Mouse (Mus musculus) bone marrow macrophage, adult 2 months (primary cell): Measurements from ENCODE around the gene Thnsl2. TPM values are rescaled to one million over a fixed set of nuclear protein-coding genes. Genes with fewer than 3 reads are reported as not detected.
A peak's percentile ranks its signal among the peaks of the same experiment; 100 is the strongest.

Source experiments
- H3K27ac ChIP-seq: 2 replicates; pipeline ENCODE4 v1.5.1; 2012; ENCODE audit warnings: low read depth, low read length; ENCODE audit not compliant: insufficient read depth
- H3K4me1 ChIP-seq: 2 replicates; pipeline ENCODE4 v1.6.1; 2012; ENCODE audit warnings: low read length; ENCODE audit not compliant: control insufficient read depth, insufficient read depth
- H3K4me3 ChIP-seq: 2 replicates; pipeline ENCODE4 v1.5.1; 2012; ENCODE audit warnings: mild to moderate bottlenecking, low read length, moderate library complexity; ENCODE audit not compliant: insufficient read depth
- CTCF ChIP-seq: IDR thresholded peaks from 2 replicates; pipeline ENCODE4 v1.5.1; 2012; ENCODE audit warnings: low read depth, mild to moderate bottlenecking, low read length, moderate library complexity
- POLR2A ChIP-seq: IDR thresholded peaks from 2 replicates; pipeline ENCODE4 v1.6.1; 2012; ENCODE audit warnings: mild to moderate bottlenecking, low read depth, low read length, borderline replicate concordance
- polyA plus RNA-seq: library from polyadenylated mRNA; stranded (reverse); fragments of >200 nt; gene quantifications from 2 replicates; pipeline ENCODE4 v1.2.4, GENCODE M21; 2012; ENCODE audit not compliant: missing spikeins, insufficient read depth, insufficient read length

Thnsl2 gene
- polyA plus RNA-seq: not detected in 2 replicates

DNA sequence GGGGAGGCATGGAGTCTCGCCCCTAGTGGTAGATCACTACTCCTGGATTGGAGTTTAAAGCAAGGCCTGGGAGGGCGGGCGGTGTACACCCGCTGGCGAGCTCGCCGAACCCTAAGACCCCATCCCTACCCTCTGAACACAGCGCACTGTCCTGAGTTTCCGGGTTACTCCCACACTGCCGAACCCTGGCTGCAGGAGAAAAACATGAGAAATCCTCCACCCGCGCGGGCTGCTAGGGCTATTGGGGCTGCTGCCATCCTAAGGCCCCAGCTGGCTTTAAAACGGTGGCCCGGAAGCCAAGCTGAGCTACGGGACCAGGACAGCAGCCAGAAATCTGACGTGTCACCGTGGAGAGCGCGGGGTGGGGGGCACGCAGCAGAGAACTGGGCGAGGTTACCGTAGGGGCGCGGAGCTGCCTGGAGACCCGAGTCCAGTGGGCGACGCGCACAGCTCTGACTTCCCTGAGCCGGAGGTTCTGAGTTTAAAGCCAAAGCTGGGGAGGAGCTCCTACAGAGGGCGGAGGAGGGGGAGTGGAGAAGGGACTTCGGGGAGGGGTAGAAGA is at the start of gene Thnsl2:
Gene Thnsl2 (minus strand): TSS at position 546 of the 562 bp plus-strand sequence.
- H3K4me1 ChIP-seq: no peaks in the 10 kb centered on the region
- no peak within 1 kb of the TSS for H3K27ac ChIP-seq
- H3K4me3 ChIP-seq: peak within 1 kb of the TSS; percentile 63
- TF ChIP-seq CTCF: no peak
- no peak for TF ChIP-seq POLR2A

DNA sequence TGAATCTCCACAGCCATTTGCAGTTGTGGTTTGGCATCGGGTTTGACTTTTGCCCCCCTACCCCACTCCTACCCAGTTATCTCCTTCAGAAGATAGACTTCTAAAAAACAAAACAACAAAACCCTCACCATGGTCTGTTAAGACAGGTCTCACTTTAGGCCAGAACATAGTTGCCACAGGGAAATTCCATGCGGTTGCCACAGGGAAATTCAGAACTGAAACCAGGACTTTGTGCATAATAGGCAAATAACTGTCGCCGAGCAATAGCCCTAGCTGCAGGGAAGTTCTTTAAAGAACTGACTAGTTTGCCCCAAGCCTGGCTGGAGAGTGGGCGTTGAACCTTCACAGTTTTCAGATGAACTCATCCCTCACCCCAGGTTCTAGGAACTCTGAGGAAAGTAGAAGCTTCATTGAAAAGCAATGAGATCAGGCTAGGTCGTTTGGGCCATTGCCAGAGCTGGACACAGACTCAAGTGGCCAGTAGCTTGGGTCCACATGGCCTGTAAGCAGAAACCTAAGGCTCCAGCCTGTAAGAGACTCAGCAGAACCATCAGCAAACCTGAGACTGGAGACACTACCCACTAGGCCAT is 49.0 kb upstream of the Thnsl2 start:
- Histone ChIP-seq H3K4me3 (no peak overlapping the region), H3K4me1 (peaks cover 24% of the 10 kb centered on the region), H3K27ac (peak overlapping the region; percentile 22)
- no peak for TF ChIP-seq POLR2A
- no peak for TF ChIP-seq CTCF

DNA sequence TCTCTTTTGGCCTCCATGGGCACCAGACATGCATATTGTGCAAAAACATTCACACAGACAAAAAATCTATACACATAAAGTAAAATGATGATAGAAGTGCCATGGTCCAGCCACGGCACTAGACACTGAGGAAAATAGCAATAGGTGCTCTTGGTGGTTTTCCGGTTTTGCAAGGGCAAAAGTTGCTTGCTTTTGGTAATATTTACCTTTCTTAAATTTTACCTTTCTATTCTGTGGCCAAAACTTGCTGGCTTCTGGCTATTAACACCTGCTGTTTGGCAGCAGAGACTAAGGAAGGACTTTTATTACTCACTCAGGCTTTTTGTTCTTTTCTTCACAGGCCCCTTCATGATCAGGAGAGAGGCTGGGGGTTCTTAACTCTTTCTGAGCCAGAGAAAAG is 46.3 kb upstream of the Thnsl2 start:
- TF ChIP-seq POLR2A (no peak), CTCF (no peak)
- H3K4me1 ChIP-seq: peaks cover 8% of the 10 kb centered on the region; the same call in 1 of the 2 replicates
- H3K4me3 ChIP-seq: no peak overlapping the region
- no peak overlapping the region for H3K27ac ChIP-seq

DNA sequence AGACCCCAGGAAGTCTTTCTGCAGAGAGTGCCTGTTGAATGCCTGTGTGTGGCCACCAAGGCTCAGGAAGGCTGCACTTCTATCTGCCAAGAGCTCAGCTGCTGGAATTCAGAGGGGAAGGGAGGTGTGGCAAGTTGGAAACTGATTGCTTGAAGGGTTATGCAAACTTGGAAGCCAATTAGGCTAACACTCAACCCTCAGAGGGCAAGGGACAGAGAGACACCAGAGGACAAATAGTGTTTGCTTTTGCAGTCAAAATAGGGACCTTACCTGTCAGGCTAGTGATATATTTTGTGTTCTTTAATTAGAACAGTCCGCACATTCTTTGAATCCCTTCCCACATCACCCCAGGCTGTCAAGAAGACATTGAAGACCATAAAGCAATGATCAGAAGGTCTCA is 45.3 kb upstream of the Thnsl2 start:
- Histone ChIP-seq H3K27ac (no peak overlapping the region), H3K4me1 (peaks cover 8% of the 10 kb centered on the region; the same call in 1 of the 2 replicates), H3K4me3 (no peak overlapping the region)
- TF ChIP-seq POLR2A (no peak), CTCF (no peak)

DNA sequence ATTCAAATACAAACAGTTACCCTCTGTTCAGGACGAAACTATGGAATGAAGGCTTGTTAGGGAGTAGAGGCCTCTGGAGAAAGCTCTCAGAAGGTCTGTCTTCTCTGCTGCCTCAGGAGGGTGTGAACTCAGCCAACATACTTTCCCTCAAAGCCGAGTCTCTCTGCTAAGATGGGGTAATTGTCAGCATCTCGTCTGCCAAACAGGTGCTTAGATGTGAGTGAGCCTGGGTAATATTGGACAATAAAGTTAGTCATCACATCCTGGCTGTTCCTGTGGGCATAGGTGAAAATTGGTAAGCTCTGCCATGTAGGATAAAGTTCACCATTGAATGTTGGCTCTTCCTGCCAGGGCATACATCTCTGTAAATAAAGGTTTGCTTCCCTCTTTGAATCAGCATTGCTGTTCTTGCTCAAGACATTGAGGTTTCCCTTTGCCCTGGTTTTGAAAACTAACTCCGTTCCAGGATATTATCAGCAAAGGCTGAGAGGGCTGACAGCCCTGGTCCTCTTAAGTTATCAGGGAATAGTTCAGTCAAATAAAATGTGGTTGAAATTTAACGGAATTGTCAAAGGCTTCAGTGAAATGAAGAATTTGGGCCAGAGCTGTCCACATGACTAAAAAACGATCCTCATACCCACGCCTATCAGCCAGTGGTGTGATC is 40.8 kb upstream of the Thnsl2 start:
- H3K4me1 ChIP-seq: peaks cover 4% of the 10 kb centered on the region; the same call in 1 of the 2 replicates
- no peak overlapping the region for H3K4me3 ChIP-seq
- TF ChIP-seq POLR2A: no peak
- no peak for TF ChIP-seq CTCF
- H3K27ac ChIP-seq: no peak overlapping the region

DNA sequence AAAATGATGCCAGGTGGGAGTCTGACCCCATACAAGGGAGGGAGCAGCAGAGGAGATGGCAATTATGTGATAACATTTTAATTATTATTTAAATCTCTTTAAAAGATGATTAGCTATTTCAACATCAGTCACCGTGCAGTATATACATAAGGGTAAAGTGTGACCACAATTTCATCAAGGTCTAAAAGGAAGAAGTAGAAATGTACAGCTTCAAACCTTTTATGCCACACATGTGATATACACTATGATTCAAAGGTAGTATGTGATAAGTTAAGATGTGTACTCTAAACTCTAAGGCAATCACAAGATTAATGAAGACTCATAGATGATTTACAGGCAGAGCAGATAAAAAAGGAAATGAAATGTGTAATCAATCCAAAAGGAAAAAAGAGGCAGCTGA is 36.4 kb upstream of the Thnsl2 start:
- no peak for TF ChIP-seq CTCF
- TF ChIP-seq POLR2A: no peak
- no peak overlapping the region for H3K27ac ChIP-seq
- H3K4me1 ChIP-seq: no peaks in the 10 kb centered on the region
- no peak overlapping the region for H3K4me3 ChIP-seq

DNA sequence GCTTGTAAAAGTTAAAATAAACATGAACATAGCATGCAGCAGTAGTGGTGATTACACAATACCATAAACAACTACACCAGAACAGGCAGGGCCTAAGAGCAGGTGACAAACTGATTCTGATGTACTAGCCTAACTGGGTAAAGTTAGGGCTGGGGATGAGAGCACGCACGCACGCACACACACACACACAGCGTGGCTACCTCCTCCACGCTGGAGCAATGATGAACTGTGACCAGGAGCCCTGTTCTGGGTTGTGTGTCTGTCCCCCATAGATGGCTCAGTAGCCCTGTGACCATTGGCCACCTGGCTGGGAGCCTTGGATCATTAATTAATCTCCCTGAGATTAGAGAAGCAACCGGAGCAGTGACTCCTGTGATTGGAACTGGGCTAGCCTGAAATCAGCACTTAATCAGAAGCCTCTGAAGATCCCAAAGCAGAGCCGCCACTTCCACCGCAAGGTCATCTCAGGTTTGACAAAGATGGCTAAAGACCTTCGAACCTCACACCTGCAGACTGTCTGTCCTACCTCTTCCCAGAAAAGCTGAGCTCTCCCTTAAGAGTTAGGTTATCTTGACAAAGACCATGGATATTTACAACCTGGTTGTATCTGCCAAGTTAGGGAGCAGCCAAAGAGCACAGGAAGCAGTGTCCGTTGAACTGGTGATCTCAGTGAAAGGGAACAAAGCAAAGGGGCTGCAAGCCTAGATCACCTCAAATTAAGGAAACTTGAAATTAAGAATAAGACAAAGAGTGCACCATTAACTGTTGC is 28.8 kb upstream of the Thnsl2 start:
- Histone ChIP-seq H3K4me3 (no peak overlapping the region), H3K27ac (no peak overlapping the region), H3K4me1 (no peaks in the 10 kb centered on the region)
- no peak for TF ChIP-seq CTCF
- TF ChIP-seq POLR2A: no peak

DNA sequence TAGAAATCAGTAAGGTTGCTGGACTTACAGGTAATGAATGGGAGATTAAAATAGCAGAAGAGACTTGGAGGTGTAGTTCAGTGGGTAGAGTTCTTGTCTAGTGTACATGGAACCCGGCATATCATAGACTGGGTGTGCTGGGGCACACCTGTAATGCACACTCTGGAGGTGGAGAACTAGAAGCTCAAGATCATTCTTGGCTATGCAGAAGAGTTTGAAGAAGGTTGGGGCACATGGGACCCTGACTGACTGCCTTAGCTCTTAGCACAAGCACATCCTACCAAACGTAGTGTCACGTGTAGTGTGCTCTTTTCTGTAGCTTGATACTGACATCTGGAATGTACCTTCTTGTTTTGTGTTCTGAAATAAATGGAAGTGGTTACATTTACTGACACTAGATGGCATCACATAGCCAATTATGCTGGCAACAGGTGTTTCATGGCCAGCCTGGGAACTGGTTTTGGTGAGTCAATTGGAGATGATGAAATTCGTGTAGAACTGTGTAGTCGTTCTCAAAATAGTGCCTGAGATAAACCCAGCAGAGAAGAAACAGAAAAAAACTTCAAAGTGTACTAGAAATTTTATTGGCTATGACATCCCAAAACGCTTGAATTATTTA is 22.4 kb upstream of the Thnsl2 start:
- H3K27ac ChIP-seq: no peak overlapping the region
- no peaks in the 10 kb centered on the region for H3K4me1 ChIP-seq
- TF ChIP-seq POLR2A (no peak), CTCF (no peak)
- H3K4me3 ChIP-seq: no peak overlapping the region

DNA sequence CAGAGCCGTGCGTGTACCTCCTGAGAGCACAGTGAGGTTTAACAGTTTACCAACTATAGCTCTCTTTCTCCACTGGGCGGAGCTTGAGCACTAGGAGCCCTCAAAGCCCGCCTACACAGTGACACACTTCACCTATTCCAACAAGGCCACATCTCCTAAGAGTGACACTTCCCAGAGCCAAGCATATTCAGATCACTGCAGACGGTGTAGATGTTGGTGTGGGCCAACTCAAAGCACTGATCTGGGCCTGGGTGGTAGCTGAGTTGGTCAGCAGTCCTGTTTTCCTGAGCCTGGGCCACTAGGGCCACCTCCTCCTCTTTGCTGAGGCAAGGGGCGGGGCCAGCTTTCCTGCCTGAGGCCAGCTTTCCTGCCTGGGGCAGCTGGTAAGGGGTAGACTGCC is 20.2 kb upstream of the Thnsl2 start:
- Histone ChIP-seq H3K4me1 (no peaks in the 10 kb centered on the region), H3K27ac (no peak overlapping the region), H3K4me3 (no peak overlapping the region)
- TF ChIP-seq CTCF: no peak
- TF ChIP-seq POLR2A: no peak
